Mouse (Mus musculus) ES-Bruce4 (cell line): Measurements from ENCODE around the gene Abca17. TPM values are rescaled to one million over a fixed set of nuclear protein-coding genes. Genes with fewer than 3 reads are reported as not detected.

Source experiments
- H3K27ac ChIP-seq: 2 replicates; pipeline ENCODE4 v1.5.1; 2012; ENCODE audit warnings: low read length, inconsistent platforms; ENCODE audit not compliant: insufficient read depth
- H3K27me3 ChIP-seq: 2 replicates; pipeline ENCODE4 v1.6.1; 2012; ENCODE audit warnings: mild to moderate bottlenecking, low read length, inconsistent platforms; ENCODE audit not compliant: control insufficient read depth, poor library complexity, insufficient read depth, severe bottlenecking
- H3K36me3 ChIP-seq: 2 replicates; pipeline ENCODE4 v1.6.1; 2012; ENCODE audit warnings: inconsistent platforms, mild to moderate bottlenecking, low read length, moderate library complexity; ENCODE audit not compliant: control insufficient read depth, poor library complexity, insufficient read depth, severe bottlenecking
- H3K4me1 ChIP-seq: one replicate; pipeline ENCODE4 v1.8.1; 2011; ENCODE audit warnings: low read length; ENCODE audit not compliant: control insufficient read depth, insufficient read depth
- H3K4me3 ChIP-seq: 2 replicates; pipeline ENCODE4 v1.5.1; 2011; ENCODE audit warnings: low read depth, mild to moderate bottlenecking, low read length
- H3K9ac ChIP-seq: 2 replicates; pipeline ENCODE4 v1.6.1; 2012; ENCODE audit warnings: low read depth, mild to moderate bottlenecking, inconsistent platforms; ENCODE audit not compliant: poor library complexity, severe bottlenecking
- H3K9me3 ChIP-seq: replicated peaks from 2 replicates; pipeline ENCODE4 v1.6.1; 2012; ENCODE audit warnings: mild to moderate bottlenecking, low read length, inconsistent platforms; ENCODE audit not compliant: control insufficient read depth, poor library complexity, insufficient read depth, severe bottlenecking
- CTCF ChIP-seq: IDR thresholded peaks from one replicate; pipeline ENCODE4 v1.8.1; 2011; ENCODE audit warnings: low read depth, low read length
- EP300 ChIP-seq: IDR thresholded peaks from 2 replicates; pipeline ENCODE4 v1.6.1; 2011; ENCODE audit warnings: low read depth, low read length; ENCODE audit not compliant: insufficient read depth
- POLR2A ChIP-seq: IDR thresholded peaks from one replicate; pipeline ENCODE4 v1.8.1; 2011; ENCODE audit warnings: low read length; ENCODE audit not compliant: insufficient read depth
- polyA plus RNA-seq: library from polyadenylated mRNA; stranded (reverse); fragments of >200 nt; gene quantifications from 2 replicates; pipeline ENCODE4 v1.2.4, GENCODE M21; 2011; ENCODE audit warnings: low read depth; ENCODE audit not compliant: missing spikeins, insufficient read depth, insufficient read length

Gene Abca17
- polyA plus RNA-seq, 1 experiment, result not detected

GRCm38 (mm10) chr17:24362527-24362926 is 11.7 kb upstream of the Abca17 start:
- H3K4me1 ChIP-seq, result no peaks in the 10 kb centered on the region
- no peaks in the 10 kb centered on the region for H3K36me3 ChIP-seq
- TF ChIP-seq POLR2A (no peak), EP300 (no peak), CTCF (no peak)

GRCm38 (mm10) chr17:24361291-24361690 is 10.4 kb upstream of the Abca17 start:
- Histone ChIP-seq H3K36me3 (no peaks in the 10 kb centered on the region), H3K9me3 (no peaks in the 10 kb centered on the region), H3K4me3 (no peak overlapping the region), H3K27me3 (no peaks in the 10 kb centered on the region), H3K4me1 (no peaks in the 10 kb centered on the region), H3K27ac (no peak overlapping the region), H3K9ac (no peak overlapping the region)
- no peak for TF ChIP-seq POLR2A
- TF ChIP-seq EP300, result no peak
- no peak for TF ChIP-seq CTCF

More at GRCm38 (mm10) chr17:24362527-24362926, 11.7 kb upstream of the Abca17 start:
- no peak overlapping the region for H3K9ac ChIP-seq
- no peak overlapping the region for H3K4me3 ChIP-seq
- no peak overlapping the region for H3K27ac ChIP-seq
- H3K9me3 ChIP-seq, result no peaks in the 10 kb centered on the region
- H3K27me3 ChIP-seq, result no peaks in the 10 kb centered on the region

GRCm38 (mm10) chr17:24360841-24361240 is 10.0 kb upstream of the Abca17 start:
- Histone ChIP-seq H3K4me1 (no peaks in the 10 kb centered on the region), H3K9ac (no peak overlapping the region), H3K4me3 (no peak overlapping the region), H3K27me3 (no peaks in the 10 kb centered on the region), H3K9me3 (no peaks in the 10 kb centered on the region), H3K27ac (no peak overlapping the region), H3K36me3 (no peaks in the 10 kb centered on the region)
- TF ChIP-seq EP300 (no peak), POLR2A (no peak), CTCF (no peak)

GRCm38 (mm10) chr17:24359903-24360302 is 9.0 kb upstream of the Abca17 start:
- TF ChIP-seq EP300, result no peak
- TF ChIP-seq CTCF, result no peak
- TF ChIP-seq POLR2A, result no peak
- Histone ChIP-seq H3K36me3 (no peaks in the 10 kb centered on the region), H3K4me3 (no peak overlapping the region), H3K4me1 (no peaks in the 10 kb centered on the region), H3K27me3 (no peaks in the 10 kb centered on the region), H3K27ac (no peak overlapping the region), H3K9me3 (no peaks in the 10 kb centered on the region), H3K9ac (no peak overlapping the region)

- H3K36me3 ChIP-seq, result no peaks in the 10 kb centered on the region
- no peak overlapping the region for H3K4me3 ChIP-seq
- no peaks in the 10 kb centered on the region for H3K9me3 ChIP-seq
- no peak overlapping the region for H3K27ac ChIP-seq
- TF ChIP-seq EP300 (no peak), POLR2A (no peak), CTCF (no peak)
- H3K27me3 ChIP-seq, result no peaks in the 10 kb centered on the region
- H3K9ac ChIP-seq, result no peak overlapping the region
- no peaks in the 10 kb centered on the region for H3K4me1 ChIP-seq
Measured at GRCm38 (mm10) chr17:24359006-24359405, 8.1 kb upstream of the Abca17 start.

GRCm38 (mm10) chr17:24355284-24355683 is 4.4 kb upstream of the Abca17 start:
- no peaks in the 10 kb centered on the region for H3K9me3 ChIP-seq
- H3K4me3 ChIP-seq, result no peak overlapping the region
- H3K36me3 ChIP-seq, result no peaks in the 10 kb centered on the region
- H3K9ac ChIP-seq, result no peak overlapping the region
- no peaks in the 10 kb centered on the region for H3K27me3 ChIP-seq
- H3K4me1 ChIP-seq, result no peaks in the 10 kb centered on the region
- TF ChIP-seq EP300 (no peak), POLR2A (no peak), CTCF (no peak)
- no peak overlapping the region for H3K27ac ChIP-seq
